Mouse (Mus musculus): ENCODE measurements around the gene Fam160a1.

The Fam160a1 gene

DNA sequence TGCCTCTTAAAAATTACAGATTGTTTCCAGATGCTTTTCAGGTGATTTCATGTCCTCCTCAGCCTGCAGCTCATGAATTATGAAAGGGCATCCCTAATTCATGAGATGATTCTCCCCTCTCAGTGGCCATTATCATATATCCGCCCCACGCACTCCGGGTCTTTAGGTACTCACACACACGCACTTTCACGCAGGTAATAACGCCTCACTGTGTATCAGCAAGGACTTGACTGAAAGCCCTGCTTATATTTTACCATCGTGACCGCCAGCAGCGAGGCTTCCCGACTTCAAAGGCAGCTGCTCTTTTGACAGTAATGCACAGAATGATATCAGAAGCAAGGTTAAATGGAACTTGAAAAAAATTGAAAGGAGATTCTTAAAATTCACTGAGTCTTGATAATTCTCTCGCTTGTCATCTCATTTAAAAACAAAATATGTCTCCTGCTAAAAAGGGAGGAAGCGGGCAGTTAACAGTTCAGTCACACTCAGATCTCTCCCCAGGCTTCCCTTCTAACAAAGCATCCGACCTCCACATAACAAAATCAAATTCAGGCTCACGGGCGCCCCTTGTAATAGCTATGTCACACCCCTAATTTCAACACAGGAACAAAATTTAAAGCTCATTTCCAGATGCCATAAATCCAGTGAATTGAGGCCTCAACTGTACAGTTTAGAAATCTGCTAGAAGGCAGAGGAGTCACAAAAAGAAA, 3.9 kb upstream of the Fam160a1 start:
- DNase-seq, result no peak

DNA sequence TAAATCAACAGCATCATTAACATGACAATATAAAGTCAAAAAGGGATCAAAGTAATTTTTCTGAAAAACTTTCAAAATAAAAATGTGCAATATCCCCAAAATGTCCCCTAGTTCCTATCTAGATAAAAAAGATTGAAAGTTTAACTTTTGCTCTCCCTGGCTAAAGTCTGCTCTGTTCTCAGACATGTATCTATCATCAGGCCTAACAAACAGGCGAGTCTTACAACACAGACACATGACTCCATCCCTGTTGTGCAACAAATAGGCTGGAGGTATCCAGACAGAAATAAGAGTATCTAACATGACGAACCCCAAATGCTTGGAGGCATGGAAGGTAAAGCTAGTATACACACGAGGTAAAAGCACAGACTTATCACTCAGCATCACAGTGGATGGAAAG, 2.2 kb upstream of the Fam160a1 start:
- DNase-seq, result no peak

DNA sequence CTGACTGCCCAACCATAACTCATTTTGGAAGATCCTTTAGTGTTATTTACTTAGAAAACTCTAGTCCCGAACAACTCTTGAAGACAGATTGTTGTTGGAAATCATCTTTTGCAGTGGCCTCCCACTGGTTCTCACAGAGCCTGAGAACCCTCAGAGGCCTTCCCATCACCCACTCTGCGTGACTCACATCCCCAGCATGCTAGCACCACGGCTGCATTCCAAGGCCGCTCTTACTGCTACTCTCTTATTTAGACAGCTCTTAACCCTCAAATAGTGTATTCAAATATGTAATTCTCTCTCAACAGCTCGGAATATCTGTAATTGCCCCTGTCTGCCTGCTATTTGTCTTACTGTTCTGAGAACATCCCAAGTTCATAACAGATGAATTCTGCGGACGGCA, 2.9 kb downstream of the Fam160a1 start:
- DNase-seq, result no peak

DNA sequence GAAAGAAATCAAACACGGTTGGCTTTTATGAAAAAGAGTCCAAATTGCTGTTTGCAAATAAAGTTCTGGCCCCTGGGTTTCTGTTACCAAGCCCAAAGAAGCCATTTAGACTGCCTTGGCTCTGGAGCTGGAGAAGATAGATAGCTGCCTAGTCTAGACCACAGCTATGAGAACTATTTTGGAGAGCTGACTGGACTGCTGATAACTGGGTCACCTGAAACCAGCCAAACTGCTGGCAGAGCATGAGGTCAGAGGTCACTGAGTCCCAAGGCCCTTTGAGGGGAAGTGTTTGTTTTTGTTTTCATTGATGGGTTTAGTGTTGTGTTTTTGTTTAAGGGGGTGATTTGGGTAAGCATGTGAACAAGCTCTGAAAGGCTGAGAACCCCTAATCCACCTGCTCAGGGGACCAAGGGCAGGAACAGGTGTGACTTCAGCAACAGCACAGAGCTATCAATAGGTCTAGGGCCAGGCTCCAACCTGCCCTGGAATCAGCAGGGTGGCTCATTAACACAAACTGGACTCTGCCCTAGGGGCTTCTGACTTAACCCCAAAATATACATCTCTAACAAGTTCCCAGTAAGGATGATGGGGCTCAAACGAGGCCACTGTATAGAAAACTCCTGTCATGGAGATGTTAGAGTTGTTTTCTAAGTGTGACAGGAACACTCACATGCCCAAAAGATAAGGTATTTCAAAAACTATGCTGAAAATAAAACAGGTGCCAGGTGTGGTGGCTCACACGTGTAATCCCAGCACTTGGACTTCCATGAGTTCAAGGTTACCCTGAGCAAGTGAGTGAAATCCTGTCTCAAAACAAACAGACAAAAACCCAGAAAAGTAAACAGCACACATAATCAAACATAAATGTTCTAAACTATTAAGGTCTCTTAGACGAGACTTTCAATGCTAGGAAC, 3.7 kb downstream of the Fam160a1 start:
- DNase-seq, result peak; percentile 13

DNA sequence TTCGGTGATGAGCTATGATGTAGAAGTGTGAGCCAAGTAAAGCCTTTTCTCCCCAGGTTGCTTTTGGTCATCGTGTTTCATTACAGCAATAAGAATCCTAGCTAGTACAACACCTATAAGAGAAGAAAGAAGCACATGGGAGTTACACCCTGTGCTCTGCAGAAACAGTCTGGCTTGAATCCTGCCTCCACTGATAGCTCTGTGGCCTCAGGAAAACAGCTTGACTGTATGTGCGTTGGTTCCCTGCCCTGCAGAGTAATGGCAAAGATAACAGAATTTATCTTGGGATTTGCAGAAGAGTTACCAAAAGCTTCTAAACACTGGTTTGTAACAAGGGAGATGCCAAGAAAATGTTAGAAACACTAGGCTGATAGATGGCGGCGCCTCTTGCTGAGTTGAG, 5.1 kb downstream of the Fam160a1 start:
- no peak for DNase-seq

DNA sequence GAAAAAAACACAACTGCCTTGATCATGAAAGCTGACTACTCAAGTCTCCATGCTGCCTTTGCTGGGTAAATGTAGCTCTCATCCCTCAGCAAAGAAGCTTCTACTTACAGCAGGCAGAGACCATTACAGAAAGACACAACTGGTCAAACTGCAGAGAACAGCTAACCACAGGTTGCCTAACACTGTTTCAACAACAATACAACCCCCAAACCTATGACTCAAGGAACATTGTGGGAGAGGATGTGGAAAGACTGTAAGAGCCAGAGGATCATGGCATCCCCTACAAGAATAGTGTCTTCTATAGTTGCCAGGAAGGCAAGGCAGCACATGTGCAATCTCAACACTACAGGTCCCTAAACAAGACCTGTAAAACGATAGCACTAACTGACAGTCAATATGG, 23.9 kb downstream of the Fam160a1 start:
- DNase-seq, result no peak

DNA sequence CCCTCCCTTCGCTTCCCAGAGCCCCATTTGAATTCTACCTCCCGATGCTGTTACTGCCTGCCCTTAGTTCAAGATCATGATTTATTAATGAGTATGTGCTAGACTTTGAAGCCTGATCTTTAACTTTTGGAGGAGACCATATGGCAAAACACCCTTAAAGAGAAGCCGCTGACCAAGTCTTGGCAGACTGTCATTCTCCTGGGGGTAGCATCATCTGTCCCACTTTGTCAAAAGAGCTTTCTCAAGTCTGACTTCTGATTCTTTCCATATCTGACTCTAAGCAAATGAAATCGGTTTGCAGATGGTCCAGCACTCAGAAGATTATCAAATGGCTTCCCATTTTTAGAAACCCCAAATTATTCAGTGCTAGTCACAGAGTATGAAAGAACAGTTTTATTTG, 27.3 kb downstream of the Fam160a1 start:
- DNase-seq, result no peak

DNA sequence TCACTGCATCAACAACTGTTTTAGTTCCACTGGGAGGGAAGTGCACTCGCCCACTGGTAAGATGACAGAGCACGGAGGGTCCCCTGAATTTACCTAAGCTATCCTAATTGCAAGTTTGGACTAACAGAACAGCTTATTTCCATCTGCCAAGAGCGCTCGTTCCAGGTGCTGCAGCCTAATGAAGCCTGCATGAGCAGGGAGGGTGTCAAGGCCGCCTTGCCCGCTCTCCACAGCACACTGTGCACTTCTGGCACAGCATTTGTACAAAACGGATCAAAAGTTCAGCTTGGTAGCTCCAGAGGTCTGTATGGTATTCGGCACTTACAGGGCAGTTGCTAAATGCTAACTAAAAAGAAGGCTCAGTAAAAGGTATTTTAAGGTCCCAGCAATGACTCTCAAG, 30.6 kb downstream of the Fam160a1 start:
- DNase-seq, result no peak

DNA sequence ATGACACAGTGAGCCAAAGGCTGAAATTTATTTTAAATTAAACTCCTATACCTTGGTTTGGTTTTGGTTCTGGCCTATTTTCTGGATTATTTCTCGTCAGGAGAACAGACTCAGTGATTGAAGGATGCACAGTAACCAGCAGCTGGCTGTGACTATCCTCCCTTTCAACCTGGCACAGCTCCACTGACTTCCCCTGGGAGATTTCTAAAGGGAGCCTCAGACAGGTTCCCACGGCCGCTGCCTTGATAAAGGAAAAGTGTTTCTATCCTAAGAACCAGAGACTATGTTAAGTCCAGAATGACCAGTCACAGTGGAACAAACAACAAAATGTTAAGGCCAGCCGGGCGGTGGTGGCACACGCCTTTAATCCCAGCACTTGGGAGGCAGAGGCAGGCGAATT, 36.2 kb downstream of the Fam160a1 start:
- DNase-seq, result no peak

DNA sequence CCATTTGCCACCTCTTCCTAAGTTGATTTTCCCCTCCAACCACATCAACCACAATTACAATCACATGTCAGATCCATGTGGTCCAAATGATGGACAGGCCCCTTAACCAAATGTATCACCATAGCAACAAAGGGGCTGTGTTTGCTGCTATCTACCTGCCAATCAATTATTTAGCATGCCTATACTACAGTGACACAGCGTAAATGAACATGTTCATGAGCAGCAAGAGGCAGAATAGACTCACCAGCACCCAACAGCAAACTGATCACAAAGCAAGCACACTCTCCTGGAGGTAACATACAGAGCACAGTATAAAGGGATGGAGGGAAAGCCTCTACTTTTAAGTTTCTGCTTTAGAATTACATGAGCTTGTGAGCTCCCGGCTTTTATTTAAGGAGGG, 36.8 kb downstream of the Fam160a1 start:
- DNase-seq, result no peak

DNA sequence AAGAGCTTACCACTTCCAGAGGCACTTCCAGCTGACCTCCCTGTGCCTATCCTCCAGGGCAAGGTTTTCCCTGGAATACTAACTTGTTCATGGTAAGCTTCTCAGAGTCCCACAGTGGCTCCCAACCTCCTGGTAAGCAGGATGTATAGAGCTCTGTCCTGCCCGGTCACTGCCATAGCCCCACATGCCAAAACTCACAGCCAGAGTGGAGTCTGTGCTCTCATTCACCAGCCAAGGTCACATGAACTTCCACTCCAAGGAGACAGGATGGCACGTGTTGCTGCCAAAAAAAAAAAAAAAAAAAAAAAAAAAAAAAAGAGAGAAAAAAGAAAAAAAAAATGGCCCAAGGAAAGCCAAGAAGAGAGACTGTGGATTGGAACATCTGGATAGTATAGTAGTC, 39.2 kb downstream of the Fam160a1 start:
- DNase-seq, result no peak

DNA sequence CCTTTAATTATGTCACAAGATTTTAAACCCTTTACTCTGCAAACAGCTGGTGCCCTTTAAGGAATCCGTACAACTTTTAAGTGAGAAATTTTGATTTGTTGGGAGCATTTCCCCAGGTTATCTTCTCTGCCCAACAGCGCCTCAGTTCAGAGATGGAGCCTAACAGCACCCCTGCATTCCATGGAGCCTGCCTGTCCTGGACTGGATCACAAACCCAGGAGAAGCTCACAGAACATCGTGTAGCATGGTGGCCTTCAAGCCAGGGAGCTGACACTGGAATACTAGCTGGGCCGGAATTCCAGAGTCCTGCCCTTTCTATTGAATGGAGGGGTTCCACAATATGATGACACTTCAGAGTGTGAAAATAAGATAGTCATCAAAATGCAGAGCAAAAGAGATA, 39.7 kb downstream of the Fam160a1 start:
- DNase-seq, result no peak

DNA sequence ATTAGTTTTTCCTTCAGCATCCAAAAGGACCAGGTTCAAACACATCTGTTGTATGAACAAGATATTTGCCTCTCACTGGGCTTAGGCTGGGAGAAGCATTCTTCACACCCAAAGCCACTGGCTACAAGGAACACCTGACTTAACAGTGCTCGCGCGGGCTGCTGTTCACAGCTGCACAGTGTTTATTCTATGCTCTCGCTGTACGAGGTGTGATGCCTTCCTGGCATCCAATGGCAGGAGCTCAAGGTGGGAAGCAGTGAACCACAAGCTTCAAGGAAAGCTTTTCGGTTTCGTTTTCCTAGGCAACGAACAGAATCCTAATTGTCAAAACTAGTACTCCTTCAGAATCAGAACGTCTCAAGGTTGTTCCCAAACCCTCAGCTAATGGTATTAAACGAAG, 40.4 kb downstream of the Fam160a1 start:
- no peak for DNase-seq

DNA sequence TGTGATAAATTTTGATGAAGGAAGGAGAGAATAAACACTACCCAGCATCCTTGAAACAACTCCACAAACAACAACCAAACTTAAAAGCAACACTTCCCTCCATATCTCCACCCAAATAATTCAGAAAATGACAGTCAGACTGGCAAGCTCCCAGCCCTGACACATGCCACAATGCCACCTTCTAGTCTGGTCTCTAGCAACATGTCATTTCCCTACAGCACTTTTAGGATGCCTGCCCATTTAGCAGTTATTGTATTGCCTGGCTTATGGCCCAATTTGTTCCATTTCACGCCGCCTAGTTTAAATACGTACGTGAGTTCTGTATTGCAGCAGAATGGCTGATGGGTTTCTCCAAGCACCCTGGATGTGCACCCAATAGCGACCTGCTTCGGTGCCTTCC, 41.0 kb downstream of the Fam160a1 start:
- DNase-seq, result no peak

DNA sequence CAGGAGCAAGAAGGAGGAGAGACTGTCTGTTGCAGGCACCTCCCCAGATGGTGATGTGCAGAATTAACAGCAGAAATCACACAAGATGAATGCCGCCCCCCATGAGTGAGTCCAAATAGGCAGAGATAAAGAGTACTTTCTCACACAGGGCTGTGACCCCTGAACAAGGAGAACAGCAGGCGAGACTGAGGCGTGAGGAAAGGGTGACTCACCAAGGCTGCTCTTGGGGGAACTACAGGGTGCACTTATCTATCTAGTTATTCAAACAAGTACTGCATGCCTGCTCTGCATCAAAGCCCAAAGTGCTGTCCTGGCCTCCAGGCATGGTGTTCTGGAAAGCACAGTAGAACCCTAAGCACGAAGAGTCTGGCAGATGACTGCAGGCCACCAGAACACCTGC, 43.2 kb downstream of the Fam160a1 start:
- no peak for DNase-seq

DNA sequence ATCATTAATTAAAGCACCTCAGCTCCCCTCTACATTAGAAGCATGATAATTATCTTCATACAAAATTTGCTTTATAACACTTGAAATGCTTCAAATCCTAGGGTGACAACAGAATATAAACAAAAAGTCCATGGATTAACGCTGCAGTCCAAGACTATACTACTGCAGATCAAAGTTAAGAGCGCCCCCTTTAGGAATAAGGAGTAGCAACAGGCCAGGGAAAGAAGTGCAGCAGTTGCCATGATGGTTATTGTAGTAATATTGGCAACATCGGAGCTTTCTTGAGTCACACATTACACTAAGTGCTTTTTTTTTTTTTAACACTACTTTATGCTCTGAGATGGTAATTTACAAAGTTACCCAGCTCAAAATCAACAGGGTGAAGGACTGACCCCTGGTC, 43.7 kb downstream of the Fam160a1 start:
- no peak for DNase-seq

DNA sequence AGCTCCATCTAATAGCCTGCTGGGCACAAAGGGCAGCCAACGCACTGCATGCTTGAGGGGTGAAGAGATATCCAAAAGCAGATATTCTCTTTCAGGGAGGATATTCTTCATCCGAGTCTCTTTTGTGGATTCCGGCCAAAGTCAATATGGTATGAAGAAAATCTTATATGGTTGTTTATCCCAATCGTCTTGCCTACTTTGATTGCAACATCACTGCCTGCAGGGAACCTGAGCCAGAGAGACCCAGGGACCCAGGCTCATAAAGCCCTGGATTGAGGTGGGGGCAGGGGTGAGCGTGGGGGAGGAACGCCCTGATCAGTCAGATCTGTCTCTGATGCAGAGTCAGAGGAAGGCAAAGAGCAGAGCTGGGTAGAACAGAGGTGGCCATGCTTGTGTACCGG, 52.2 kb downstream of the Fam160a1 start:
- no peak for DNase-seq

DNA sequence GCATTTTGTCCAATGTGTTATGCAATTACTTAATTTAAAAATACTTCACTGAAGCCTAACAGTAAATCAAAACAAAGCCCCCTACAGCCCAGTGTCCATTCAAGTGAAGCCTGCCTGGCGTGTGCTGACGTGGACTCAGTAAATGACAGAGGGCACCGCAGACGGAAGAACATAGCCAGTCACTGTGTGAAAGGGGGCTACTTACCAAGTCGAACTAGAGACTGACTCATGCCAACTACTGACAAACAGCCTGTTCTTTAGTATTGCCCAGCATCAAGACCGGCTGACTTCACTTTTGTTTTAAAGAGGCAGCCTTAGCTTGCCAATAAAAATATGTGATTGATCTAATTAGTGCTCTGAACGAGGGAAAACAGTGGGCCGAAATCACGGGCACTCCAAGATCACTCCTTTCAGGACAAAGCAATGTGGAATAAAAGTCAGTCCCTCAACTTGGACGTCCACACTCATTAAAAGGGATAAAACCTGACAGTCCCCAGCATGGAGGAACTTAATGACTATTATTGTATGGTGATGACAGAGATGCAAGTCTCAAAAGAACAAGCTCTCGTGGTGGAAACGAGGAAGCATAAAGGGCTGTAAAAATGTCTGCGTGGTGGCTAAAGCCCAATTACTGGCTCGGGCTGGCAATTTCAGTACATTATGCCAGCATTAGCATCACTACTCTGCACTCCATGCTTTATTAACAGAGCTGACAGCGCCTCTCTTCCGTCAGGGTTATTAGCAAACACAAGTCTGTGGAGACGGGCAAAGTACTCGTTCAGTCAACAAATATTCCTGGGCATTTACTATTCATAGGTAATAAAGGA, 52.9 kb downstream of the Fam160a1 start:
- no peak for DNase-seq

DNA sequence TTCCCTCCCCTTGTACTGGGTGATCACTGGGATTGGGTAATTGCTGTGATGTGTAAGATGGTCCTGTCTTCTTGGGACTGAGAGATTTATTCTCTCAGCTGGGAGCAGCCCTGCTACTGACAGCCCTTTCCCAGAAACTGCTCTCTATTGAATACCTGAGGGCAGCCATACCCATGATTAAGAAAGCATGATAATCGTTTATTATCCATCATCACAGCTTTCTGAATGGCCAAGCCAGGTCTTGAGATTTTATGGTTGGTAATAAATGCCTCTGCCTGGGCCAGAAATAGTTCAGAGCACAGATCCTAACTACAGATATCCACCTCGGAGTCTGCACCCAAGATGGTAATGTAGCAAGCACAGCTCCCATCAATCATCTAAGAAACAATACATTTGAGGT, 59.1 kb downstream of the Fam160a1 start:
- DNase-seq, result no peak

DNA sequence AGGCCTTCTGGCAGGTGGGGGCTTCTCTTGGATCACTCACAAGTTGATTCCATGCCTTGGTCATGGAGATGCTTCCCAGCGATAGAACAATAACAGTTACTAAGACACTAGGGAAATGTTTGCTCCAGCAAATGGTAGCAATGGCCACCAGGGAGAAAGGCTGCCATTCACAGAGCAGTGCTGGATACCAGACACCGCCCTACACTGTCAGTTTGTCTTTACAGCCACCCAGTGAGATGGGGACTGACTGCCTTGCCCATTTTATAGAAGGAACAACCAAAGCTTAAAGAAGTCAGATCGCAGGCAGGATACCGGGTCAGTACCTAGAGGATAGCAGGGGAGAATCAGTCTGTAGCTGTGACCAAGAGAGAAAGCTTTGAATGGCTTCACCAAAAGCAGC, 59.7 kb downstream of the Fam160a1 start:
- DNase-seq, result no peak

DNA sequence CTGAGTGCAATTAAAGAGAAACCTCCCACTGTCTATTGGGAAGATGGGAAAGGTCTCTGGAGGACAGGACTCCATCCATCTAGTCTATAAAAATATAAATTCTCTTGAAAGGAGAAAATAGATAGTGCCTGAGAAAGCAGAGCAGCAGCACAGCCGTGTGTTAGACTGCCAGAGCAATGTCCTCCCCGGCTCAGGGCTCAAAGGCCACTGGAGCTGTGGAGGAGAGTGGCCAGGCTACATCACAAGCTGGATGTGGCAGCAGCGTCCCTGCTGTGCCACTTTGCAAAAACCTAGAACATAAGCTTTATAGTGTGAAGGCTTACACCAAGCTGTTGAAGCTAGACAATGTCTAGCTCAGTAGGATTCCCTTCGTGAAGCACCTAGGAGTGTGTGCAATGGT, 67.7 kb downstream of the Fam160a1 start:
- no peak for DNase-seq

DNA sequence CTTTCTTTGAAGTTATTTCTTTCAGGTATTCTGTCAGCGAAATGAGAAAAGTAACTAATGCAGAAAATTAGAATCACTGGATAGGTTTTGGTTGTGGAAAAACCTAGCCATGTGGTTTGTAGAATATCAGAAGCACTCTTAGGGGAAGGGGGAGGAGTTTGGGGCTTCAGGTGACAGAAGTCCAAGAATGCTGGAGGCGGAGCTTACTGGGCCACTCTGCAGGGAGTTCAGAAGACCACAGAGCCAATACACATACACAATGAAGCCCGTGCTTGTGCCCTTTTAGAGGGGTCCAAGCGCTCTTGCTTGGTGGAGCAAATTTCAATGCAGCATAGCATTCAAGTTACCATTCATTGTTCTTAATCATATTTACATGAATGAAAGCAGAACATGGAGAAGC, 68.2 kb downstream of the Fam160a1 start:
- peak; percentile 40 for DNase-seq

DNA sequence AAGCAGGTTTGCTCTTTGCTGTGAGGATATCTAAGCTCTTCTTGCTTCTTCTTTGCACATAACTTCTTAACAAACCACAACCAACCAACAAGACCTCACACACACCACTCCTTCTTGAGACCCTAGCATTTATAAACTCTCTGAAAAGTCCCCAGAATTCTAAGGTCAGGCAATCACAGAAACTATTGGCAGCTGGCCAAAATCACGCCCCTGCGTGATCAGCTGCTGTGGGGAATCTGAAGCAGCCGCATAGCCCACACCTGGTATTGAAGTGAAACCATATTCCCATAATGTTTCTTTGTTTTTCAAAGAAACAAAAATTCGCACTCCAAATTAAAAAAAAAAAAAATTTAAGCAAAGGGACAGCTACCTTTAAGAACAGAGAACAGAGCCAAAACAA, 71.0 kb downstream of the Fam160a1 start:
- DNase-seq, result no peak

DNA sequence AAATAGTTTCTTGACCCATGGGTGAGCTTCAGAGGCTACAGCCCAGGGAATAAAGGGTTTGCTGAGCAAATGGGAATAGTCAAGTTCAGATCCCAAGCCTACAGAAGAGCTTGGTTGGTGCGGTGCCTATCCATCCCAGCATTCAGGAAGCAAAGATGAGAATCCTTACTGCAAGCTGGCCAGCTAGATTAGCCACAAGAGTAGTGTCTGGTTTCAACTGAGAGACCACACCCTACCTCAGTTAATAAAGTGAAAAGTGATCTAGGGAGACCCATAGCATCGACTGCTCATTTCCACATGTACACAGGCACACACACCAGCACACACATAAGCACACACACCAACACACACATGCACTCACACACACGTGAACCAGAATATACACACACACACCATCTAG, 75.3 kb downstream of the Fam160a1 start:
- no peak for DNase-seq

Measured in embryo, embryonic 11 days (tissue).